Mouse (Mus musculus) CH12F3 (cell line): ENCODE data around the gene Ddx20.

ENCODE experiments used
- in situ Hi-C: fragments of 300-500 bp; cut with MboI; formaldehyde crosslinking; loops from 2 replicates; pipeline ENCODE4 v1.14.3; 2020; ENCODE audit warnings: low sequenced_read_pairs

The Ddx20 gene

DNA sequence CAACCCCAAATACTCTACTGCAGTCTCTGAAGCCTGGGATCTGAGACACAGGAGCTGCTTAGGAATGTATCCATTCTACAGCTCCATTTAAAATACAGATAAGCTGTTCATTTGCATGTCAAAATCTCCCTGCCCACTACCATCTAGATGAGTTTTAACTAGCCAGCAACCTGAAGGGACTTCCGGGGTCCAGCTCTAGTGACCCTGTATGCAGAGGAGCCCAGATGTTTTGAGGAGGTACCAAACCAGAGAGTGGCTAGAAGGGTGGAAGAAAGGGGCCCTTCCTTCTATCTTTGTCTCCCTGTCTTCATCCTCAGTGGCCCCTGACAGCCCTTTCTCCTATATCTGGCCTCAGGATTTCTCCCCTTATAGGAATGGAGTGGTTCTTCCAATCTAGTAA lies 16.6 kb downstream of the Ddx20 start:
- in situ Hi-C loops, result loop anchor here (25.0 kb wide), 1 partner anchor 766 kb away; no protein-coding TSS in a partner anchor

DNA sequence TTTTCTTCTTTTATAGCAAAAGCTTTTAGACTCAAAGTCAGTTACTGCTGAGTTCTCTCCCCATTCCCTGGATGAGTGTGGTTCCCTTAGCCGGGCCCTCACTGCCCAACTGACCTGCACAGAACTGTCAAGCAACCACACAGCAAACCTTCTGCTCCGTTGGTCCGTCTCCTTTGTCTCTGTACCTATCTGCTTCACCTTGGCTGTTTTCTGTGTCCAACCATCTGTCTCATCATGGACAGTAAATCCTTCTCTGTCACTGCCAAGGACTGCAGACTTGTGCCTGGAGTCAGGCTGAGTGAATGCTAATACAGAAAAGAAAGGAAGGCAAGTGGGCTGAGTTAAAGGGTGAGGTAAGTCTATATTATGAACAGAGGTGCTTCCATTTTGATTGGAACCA lies 17.6 kb downstream of the Ddx20 start:
- in situ Hi-C loops, result loop anchor here (25.0 kb wide), 1 partner anchor 768 kb away; no protein-coding TSS in a partner anchor

DNA sequence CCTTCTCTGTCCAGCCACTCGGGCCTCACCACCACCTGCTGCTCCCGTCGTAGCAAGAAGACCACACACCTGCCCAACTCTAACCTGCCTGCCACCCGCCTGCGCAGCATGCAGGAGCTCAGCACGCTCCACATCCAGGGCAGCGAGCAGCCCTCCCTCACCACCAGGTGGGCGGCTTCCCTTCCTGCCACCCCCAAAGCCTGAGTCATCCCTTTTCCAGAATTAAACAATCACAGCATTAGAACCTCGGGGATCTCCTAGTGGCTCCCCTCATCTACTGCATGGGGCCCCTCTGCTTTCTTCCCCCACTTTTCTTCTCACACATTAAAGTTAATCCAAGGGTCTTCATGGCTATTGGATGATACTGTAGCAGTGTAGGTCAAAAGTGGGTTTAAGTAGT lies 19.2 kb downstream of the Ddx20 start:
- in situ Hi-C loops, result loop anchor here (25.0 kb wide), 1 partner anchor 769 kb away; no protein-coding TSS in a partner anchor

DNA sequence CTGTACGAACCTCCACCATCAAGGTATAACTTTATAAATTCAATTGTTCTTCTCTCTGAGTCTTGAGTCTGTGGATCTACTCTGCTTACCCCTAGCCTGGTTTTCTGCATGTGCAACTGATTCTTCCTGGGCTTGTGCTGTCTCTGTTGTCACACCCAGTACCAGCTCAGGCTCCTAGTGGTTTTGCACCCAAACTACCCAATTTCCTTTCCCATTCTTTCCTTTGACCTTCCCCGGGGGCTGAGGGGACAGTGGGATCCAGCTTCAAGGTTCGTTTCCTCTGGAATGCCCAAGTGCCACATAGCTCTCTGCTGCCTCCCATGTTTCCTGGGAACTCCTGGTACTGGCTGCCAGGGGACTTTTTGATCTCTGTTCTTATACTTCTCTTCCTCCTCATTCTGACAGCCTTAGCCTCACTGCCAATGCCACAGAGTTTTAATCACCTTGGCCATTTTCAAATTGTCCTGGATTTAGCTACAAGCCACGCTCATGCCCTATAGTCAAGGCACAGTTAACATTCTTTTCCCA lies 20.3 kb downstream of the Ddx20 start:
- in situ Hi-C loops, result loop anchor here (25.0 kb wide), 1 partner anchor 770 kb away; no protein-coding TSS in a partner anchor

DNA sequence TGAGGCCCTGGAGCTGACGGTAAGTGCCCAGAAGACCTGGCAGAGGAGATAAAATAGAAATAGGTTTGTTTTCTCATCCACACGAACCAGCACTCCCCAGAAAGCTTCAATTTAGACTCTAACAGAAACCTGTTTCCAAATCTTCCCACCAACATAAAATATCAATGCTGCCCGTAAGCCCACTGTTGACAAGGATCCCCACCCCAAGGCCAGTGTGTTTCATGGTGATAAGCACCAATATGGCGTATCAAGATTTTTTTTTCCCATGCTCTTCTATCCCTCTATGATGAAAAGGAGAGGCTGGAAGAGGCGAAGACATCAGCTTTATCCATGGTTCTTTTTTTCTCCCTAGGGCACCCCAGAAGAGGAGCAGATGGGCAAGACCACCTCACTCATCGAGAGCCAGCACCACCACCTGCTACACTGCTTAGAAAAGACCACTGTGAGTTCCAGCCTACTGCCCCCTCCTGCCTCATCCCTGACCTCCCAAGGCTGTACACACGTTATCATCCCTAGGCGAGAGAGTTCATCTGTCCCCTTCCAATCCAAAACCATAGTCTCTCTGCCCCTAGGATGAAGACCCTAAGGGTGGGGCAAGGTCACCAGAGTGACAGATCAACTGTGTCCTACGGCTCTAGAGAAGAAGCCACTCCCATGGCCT lies 22.1 kb downstream of the Ddx20 start:
- in situ Hi-C loops, result loop anchor here (25.0 kb wide), 1 partner anchor 772 kb away; no protein-coding TSS in a partner anchor

DNA sequence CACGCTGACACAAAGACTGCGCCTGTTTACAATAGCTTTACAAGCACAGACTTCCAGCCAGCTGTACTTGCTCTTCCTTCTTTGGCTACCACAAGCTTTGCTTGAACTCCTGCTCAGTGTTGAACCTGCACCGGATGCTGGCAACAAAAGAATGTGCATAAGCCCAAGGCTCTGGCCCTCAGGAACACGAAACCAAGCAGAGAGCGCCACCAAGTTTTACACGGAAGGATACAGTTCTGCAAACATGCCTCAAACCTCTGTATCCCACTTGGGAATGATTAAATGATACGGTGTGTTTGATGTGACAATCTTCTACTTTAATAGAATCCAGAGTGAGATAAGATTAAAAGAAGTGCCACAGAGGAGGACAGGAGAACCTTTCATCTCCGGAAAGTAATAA lies 24.3 kb downstream of the Ddx20 start:
- in situ Hi-C loops, result loop anchor here (25.0 kb wide), 1 partner anchor 774 kb away; no protein-coding TSS in a partner anchor

DNA sequence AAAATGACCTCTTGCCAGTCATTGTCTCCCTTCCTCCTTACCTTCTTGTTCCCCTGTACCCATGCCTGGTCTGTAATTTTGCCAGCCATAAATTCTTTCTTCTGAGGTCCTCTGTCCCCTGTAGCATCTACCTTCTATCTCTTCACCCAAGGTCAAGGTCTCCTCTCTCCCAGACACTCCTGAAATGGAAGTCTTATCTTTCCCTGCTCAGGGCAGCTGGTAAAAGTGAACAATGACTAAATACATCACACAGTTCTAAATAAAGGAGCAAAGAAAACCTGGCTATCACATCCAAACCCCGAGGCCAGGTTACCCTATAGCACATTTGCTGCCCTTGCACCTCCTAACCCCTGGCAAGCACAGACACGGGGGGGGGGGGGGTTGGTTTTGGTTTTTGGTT lies 26.8 kb downstream of the Ddx20 start:
- in situ Hi-C loops, result loop anchor here (25.0 kb wide), 1 partner anchor 777 kb away; no protein-coding TSS in a partner anchor

DNA sequence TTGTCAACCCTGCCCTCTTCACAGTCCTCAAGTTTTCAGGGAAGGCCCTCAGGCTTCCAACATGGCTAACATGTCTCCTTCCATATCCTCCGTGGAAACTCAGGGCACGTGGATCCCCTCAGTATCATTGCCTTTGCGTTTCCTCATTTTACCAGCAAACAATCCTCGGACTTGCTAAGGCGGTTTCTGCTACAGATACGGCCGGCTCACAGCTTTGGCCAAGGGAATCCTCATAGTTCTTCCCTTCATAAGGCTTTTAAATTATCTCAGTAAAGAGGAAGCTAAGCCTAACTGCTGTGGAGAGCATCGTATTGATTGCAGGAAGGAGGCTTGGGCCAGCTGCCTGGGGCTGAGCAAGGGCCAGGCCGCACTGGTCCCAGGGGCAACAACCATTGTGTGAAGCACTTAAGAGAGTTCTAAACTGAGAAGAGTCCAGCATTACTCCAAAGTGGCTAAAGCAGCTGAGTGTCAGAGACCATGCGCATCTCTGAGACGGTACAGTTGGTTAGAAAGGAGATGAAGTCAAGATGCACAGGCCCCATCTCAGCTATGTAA lies 32.3 kb downstream of the Ddx20 start:
- in situ Hi-C loops, result loop anchor here (25.0 kb wide), 1 partner anchor 782 kb away; no protein-coding TSS in a partner anchor

DNA sequence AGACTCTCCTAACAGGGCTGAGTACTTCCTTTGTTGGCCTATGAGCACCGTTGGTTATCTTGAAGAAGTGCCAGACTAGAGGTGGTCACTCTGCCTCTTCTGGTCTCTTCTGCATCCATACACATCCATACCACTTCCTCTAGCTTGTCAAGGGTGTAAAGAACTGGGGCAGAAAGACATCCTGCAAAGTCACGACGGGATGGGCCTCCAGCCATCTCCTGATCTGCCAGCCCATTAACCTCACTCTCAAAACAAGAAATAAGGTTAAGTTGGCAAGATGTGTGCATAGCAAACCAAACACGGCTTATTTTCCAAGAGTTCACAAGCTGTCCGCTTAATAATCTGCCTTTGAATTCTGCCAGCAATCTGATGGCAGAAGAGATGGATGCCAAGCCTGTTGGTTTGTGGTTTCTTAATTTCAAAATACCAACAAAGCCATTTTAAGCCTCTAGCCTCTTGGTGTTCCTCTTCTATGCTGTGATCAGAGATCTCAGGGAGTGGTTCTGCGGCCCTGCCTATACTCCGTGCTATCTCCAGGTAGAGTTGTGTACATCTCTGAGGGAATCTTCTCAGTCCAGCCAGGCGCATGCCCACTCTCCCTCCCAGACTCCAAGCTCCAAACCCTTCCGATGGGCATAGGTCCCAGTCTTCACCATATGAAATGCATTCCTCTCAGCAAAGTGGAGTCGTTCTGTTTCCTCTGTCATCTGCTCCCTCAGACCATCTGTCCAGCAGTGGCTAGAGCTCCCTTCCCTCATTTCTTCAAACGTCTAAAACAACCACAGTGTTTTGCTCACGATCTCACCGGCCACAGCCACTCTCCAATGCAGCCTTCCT lies 33.6 kb downstream of the Ddx20 start:
- in situ Hi-C loops, result loop anchor here (25.0 kb wide), 1 partner anchor 784 kb away; no protein-coding TSS in a partner anchor

DNA sequence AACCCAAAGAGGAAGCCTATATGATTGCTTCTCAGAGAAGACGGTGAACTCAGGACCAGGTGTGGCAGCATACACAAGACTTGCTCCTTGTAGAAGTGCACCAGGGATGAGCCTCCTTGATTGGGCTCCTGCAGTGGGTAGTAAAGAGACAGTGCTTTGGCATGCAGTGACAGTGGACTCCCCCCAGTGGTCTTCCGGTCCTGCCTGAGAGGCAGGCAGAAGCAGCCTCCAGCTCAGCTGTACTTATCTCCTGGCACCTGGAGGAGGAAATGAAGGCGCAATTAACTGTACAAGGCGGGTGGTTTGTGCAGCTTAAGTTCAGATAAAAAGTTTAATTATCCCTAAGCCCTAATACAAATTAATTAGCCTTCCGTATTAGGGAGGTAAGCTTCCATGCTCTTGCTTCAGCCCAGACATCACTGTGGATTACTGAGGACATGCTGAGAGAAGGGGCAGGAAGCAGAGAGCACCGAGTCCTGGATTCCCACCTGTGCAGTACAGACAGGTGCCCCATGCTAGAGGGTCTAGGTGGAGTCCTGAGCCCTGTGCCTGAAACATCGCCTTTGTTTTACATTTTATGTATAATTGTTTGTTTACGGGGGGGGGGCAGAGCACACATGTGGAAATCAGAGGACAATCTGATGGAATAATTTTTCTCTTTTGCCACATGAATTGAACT lies 38.3 kb downstream of the Ddx20 start:
- in situ Hi-C loops, result no loop called here

DNA sequence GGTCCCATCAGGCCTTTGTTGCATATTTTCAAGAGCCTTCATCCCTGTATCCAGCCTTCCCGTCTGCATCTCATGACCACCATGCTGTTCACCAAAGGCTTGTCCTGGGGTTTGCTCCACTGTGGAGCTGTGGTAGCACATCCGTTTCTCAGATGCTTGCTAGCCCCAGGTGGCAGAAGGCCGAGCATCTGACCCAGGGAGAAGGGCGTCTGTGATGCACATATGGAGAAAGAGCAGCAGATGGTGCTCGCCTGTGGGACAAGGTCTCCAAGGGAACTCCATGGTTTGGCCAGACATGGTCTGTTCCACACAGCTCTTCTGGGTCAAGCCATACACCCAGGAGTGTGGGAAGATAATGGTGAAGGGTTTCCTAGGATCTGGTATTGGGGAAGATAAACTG lies 43.8 kb downstream of the Ddx20 start:
- in situ Hi-C loops, result no loop called here

DNA sequence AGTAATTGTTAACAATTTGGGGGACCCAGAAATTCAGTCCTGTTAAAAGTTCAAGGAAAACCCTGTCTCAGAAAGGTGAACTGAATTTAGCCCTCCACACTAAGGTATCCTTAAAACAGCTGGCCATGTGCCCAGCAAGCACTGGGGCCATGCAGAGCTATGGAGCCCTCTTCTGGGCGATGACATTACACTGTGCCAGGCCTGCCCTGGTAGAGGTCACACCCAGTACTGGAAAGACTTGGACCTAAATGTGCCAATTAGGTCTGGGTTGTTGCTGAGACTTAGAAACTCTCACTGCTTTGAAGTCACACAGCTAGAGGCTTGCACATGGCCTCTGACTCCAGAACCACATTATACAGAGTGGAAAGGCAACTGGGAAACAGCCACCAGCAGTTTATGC lies 45.2 kb downstream of the Ddx20 start:
- in situ Hi-C loops, result no loop called here

DNA sequence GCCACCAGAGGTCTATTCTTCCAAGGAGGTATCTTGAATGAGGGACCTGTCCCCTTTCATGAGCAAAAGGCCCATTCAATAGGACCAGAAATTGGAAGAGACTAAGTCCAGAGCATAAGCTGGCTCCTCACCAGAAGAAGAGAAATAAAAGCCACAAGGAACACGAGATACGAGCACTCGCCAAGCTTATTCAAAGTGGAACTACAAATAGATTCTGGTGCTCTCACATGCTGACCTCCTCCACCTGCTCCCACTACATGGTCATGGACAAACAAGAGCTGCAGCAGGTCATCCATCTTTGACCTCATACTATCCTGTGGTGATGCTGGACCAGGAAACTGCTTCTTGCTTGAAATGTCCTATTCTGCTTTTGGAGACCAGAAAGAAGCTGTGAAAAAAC lies 54.4 kb downstream of the Ddx20 start:
- in situ Hi-C loops, result no loop called here

DNA sequence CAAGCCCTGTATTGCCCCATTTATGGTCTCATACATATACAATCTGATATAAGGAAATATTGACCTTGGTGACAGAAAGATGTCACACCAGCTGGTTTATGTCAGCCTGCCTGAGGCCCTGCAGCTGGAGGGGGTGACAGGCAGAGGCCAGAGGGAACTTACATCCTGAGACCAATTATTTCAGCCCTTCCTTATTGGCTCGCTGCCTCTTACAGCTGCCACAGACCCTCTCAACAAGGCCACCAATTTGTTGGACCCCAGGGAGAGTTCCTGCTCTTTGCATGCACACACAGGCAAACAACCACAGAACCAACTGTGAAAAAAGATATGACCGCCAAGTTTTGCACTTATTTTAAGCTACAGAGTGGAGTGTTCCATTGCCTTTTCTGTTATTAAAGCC lies 55.1 kb downstream of the Ddx20 start:
- in situ Hi-C loops, result no loop called here
